9 mouse cellular contexts compared by ENCODE assay signal in the genomic region with DNA sequence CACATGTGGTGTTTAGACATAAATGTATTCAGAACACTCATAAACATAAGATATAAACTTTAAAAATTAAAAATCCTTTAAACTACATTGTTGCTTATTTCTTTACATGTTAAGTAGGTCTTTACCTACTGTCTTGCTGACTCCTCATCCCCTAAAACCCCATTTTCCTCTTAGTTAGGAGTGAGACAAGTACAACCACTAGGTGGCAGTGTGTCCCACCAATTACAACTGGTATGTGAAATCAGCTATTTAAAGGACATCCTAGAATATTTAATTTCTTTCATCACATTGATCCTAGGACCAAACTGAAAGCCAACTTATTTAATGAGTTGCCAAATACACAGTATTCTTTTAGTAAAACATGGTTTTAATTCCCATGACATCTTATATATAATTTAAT. TPM values are rescaled to one million over a fixed set of nuclear protein-coding genes. Genes with fewer than 3 reads are reported as not detected.
DNase-seq lines count a peak whose midpoint lies in the region; ATAC-seq and TF ChIP-seq lines count a peak whose summit lies in the region.
"Had no signal": no experiment of that assay in that cellular context is flagged by ENCODE, and none has a peak within 500 bp of the region (broad histone marks: within the 10 kb centered on the region; RNA-seq: fewer than 3 reads in every experiment).

No protein-coding gene starts in this region.

- no peaks in the 10 kb centered on the region for H3K4me1 ChIP-seq in forebrain, embryonic 14.5 days (ENCODE audit: control insufficient read depth, insufficient read depth, low read length)
- H3K4me1 ChIP-seq: limb, embryonic 15.5 days had no signal

- H3K36me3 ChIP-seq in forebrain, embryonic 14.5 days (ENCODE audit: control insufficient read depth, insufficient read depth, low read length) = peaks cover 26% of the 10 kb centered on the region

- intact Hi-C loops in gastrocnemius, adult 2 months (cut with DNase I) = no loop called here

- H3K4me2 ChIP-seq in forebrain, embryonic 14.5 days (ENCODE audit: low read length) = no peak overlapping the region
- H3K4me2 ChIP-seq: limb, embryonic 15.5 days had no signal

- TF ChIP-seq CTCF in gastrocnemius, adult 2 months (IDR thresholded peaks at IDR 0.05) = peak; percentile 93; the same call in 1 of the 2 replicates

- peak; percentile 80 for ATAC-seq in forebrain, embryonic 14.5 days

- no peaks in the 10 kb centered on the region for H3K9me3 ChIP-seq in forebrain, embryonic 14.5 days (replicated peaks; ENCODE audit: control insufficient read depth, low read length)
- H3K9me3 ChIP-seq: limb, embryonic 15.5 days had no signal

- no peak overlapping the region for H3K27ac ChIP-seq in gastrocnemius, adult 2 months
- no peak overlapping the region for H3K27ac ChIP-seq in forebrain, embryonic 14.5 days (ENCODE audit: low read depth, low read length)
- H3K27ac ChIP-seq: limb, embryonic 15.5 days had no signal

- H3K4me3 ChIP-seq in gastrocnemius, adult 2 months = no peak overlapping the region
- no peak overlapping the region for H3K4me3 ChIP-seq in forebrain, embryonic 14.5 days (ENCODE audit: low read depth, low read length)
- H3K4me3 ChIP-seq: limb, embryonic 15.5 days had no signal

- peak; percentile 56 for DNase-seq in gastrocnemius, adult 2 months
- DNase-seq in gastrocnemius, adult 8-10 months (ENCODE audit: low spot score in 2 of 2) = no peak
- peak; percentile 66 for DNase-seq in ES-CJ7 (ENCODE audit: low read depth, low spot score)
- peak; percentile 62 for DNase-seq in cerebellum, adult 11 months
- DNase-seq in forebrain, embryonic 14.5 days (ENCODE audit: low spot score) = peak; percentile 88
- DNase-seq in kidney, adult 9 months = peak; percentile 75
- DNase-seq in lung, adult 18-20 months = peak; percentile 14 to 54
- peak; percentile 76 to 86 for DNase-seq in right cerebral cortex, adult 2 months (ENCODE audit: low spot score in 2 of 2)

- H3K27me3 ChIP-seq in forebrain, embryonic 14.5 days (replicated peaks; ENCODE audit: control insufficient read depth, insufficient read depth, low read length) = no peaks in the 10 kb centered on the region
- H3K27me3 ChIP-seq: limb, embryonic 15.5 days had no signal

- H3K9ac ChIP-seq in forebrain, embryonic 14.5 days (ENCODE audit: low read length) = no peak overlapping the region
- H3K9ac ChIP-seq: limb, embryonic 15.5 days had no signal

RNA-seq across cellular contexts. Expression of gene Nrcam, which starts 36.4 kb away (rescaled TPM):
- under 1 TPM; 0.11 to 0.41 TPM for total RNA-seq in gastrocnemius, adult 2 months (2021)
- total RNA-seq in gastrocnemius, adult 8-10 months (2022) = under 1 TPM; 0.29 to 0.75 (median 0.57) TPM
- 87.6 and 113 TPM in 2 replicates for polyA plus RNA-seq in forebrain, embryonic 14.5 days (2014; fragmentation: Nextera tagmentation; extraction: Ambion mirVana)

Comparison
In these comparisons a context has a peak if more than half of its experiments do, and no peak if none do; other contexts are left out.
1. DNase-seq: peak in gastrocnemius, adult 2 months (single experiment), ES-CJ7 (single experiment), cerebellum, adult 11 months (single experiment), forebrain, embryonic 14.5 days (single experiment), kidney, adult 9 months (single experiment), lung, adult 18-20 months (2 of 2) and right cerebral cortex, adult 2 months (2 of 2); none in gastrocnemius, adult 8-10 months (0 of 2).